Mouse (Mus musculus) kidney, embryonic 14.5 days (tissue): ENCODE measurements around the gene Adipoq. TPM values are rescaled to one million over a fixed set of nuclear protein-coding genes. Genes with fewer than 3 reads are reported as not detected.

Experiments
- ATAC-seq: fragments of 200-750 bp; cut with Nextera tagmentation; 2 replicates; pipeline ENCODE4 v1.8.0; 2017; ENCODE audit warnings: moderate number of reproducible peaks, mild to moderate bottlenecking, moderate TSS enrichment, moderate library complexity; ENCODE audit not compliant: low FRiP score, low TSS enrichment
- H3K27ac ChIP-seq: fragments of 300-500 bp; sonication (generic); 2 replicates; pipeline ENCODE4 v1.5.1; 2014; ENCODE audit warnings: low read depth, mild to moderate bottlenecking, low read length, moderate library complexity, mixed read lengths
- H3K27me3 ChIP-seq: fragments of 300-500 bp; sonication (generic); 2 replicates; pipeline ENCODE4 v1.6.1; 2014; ENCODE audit warnings: mild to moderate bottlenecking, low read length; ENCODE audit not compliant: control insufficient read depth, insufficient read depth
- H3K36me3 ChIP-seq: fragments of 300-500 bp; sonication (generic); 2 replicates; pipeline ENCODE4 v1.6.1; 2014; ENCODE audit warnings: low read length, mixed read lengths; ENCODE audit not compliant: control insufficient read depth, insufficient read depth
- H3K4me1 ChIP-seq: fragments of 300-500 bp; sonication (generic); 2 replicates; pipeline ENCODE4 v1.6.1; 2014; ENCODE audit warnings: low read length, mixed read lengths; ENCODE audit not compliant: control insufficient read depth, insufficient read depth
- H3K4me2 ChIP-seq: fragments of 300-500 bp; sonication (generic); replicated peaks from 2 replicates; pipeline ENCODE4 v1.6.1; 2014; ENCODE audit warnings: low read depth, mild to moderate bottlenecking, low read length
- H3K4me3 ChIP-seq: fragments of 300-500 bp; sonication (generic); 2 replicates; pipeline ENCODE4 v1.5.1; 2014; ENCODE audit warnings: mild to moderate bottlenecking, low read length
- H3K9ac ChIP-seq: fragments of 300-500 bp; sonication (generic); 2 replicates; pipeline ENCODE4 v1.6.1; 2014; ENCODE audit warnings: low read depth, mild to moderate bottlenecking, low read length, moderate library complexity
- H3K9me3 ChIP-seq: fragments of 300-500 bp; sonication (generic); 2 replicates; pipeline ENCODE4 v1.6.1; 2016; ENCODE audit warnings: low read length; ENCODE audit not compliant: control insufficient read depth
- WGBS: fragments of 180-500 bp; shearing (Covaris S2); extraction: QIAGEN DNeasy Blood & Tissue Kit; methylation state at CpG from one replicate; pipeline ENCODE4 v1.1.7; 2014; 5-methylcytosine and 5-hydroxymethylcytosine counted together
- polyA plus RNA-seq: library from polyadenylated mRNA; unstranded; fragments of >200 nt; fragmentation: Nextera tagmentation; extraction: Ambion mirVana; gene quantifications from 2 replicates; pipeline ENCODE4 v1.2.1, GENCODE M21; 2014

The Adipoq gene
- polyA plus RNA-seq, 1 experiment from 2014 or later = not detected

DNA sequence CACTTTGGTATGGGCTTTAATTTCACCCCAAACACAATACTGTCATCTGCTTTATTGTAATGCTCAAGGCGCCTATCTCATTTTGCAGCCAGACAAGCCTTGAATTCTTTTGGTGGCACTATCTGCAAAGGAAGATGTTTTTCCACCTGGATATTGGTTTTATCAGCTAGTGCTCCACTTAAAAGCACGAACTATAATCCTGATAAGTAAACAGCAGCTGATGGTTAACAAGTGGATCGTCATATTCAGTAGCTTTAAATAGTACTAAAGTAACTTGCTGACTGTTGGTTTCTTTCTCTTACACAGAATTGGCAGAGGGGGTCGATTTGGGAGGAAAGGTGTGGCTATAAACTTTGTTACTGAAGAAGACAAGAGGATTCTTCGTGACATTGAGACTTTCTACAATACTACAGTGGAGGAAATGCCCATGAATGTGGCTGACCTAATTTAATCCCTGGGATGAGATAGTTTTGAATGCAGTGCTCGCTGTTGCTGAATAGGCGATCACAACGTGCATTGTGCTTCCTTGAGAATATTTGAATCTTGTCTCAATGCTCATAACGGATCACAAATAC is 33.4 kb upstream of the Adipoq start:
- Histone ChIP-seq H3K4me2 (no peak overlapping the region; the same call in 1 of the 2 replicates), H3K36me3 (peaks cover 77% of the 10 kb centered on the region), H3K9ac (no peak overlapping the region), H3K27ac (no peak overlapping the region), H3K9me3 (no peaks in the 10 kb centered on the region), H3K27me3 (no peaks in the 10 kb centered on the region), H3K4me3 (no peak overlapping the region), H3K4me1 (peaks cover 13% of the 10 kb centered on the region; the same call in 1 of the 2 replicates)
- ATAC-seq = no peak
- WGBS = 64% methylated on average over 9 of the region's 9 CpGs

DNA sequence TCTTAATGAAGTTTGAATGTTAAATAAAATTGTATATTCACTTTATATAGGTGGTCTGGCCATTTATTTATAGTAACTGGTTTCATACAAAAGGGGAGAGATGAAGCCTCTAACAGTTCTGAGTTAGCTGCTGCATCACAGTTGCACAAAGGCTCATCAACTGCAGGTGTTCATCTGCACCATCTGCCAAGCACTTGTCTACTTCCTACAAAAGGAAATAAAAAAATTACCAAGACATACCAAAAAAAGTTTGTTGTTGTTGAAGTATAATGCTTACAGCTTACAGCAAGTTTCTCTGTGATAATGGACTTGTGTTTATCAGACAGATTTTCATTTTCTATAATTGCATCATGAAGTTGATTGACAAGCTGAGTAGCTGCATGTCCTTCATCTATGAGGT is 32.4 kb upstream of the Adipoq start:
- no peaks in the 10 kb centered on the region for H3K27me3 ChIP-seq
- peaks cover 13% of the 10 kb centered on the region; the same call in 1 of the 2 replicates for H3K4me1 ChIP-seq
- peaks cover 72% of the 10 kb centered on the region for H3K36me3 ChIP-seq
- no peak overlapping the region for H3K9ac ChIP-seq
- H3K4me2 ChIP-seq = no peak overlapping the region
- peak; percentile 16; the same call in 1 of the 2 replicates for ATAC-seq
- no peaks in the 10 kb centered on the region for H3K9me3 ChIP-seq
- H3K4me3 ChIP-seq = no peak overlapping the region
- H3K27ac ChIP-seq = no peak overlapping the region

DNA sequence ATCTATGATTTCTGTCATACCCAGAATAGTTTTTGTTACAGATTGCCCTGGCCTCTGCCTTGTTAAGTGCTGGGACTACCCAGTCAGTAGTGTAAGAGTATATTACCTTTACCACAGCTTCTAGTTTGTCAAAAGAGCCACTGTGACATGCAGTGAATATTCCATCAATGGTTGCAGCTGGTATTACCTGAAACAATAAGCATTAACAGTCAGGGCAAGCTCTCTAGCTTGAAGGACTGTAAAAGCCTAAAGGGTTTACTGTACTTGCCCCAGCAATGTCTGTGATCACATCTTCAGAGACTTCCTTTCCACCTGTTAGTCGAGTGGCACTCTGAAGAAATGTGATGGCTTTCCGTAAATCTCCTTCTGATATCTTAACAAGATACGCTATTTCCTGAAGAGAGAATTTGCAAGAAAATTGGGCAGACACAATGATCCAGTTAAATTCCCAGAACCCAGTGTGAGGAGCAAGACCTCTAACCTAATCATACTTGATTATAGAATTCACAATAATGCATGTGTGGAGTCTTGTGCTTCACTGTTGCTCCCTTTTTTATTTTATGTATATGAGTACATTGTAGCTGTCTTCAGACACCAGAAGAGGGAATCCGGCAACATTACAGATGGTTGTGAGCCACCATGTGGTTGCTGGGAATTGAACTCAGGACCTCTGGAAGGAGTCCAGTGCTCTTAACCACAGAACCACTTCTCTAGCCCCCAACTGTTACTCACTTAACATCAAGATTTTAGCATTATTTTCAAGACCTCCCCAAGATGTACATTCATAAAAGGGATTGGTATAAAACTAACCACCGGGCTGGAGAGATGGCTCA is 31.8 kb upstream of the Adipoq start:
- Histone ChIP-seq H3K9me3 (no peaks in the 10 kb centered on the region), H3K36me3 (peaks cover 69% of the 10 kb centered on the region), H3K4me2 (no peak overlapping the region), H3K27me3 (no peaks in the 10 kb centered on the region), H3K9ac (no peak overlapping the region), H3K27ac (no peak overlapping the region), H3K4me3 (no peak overlapping the region), H3K4me1 (peaks cover 10% of the 10 kb centered on the region; the same call in 1 of the 2 replicates)
- ATAC-seq = peak; percentile 36; the same call in 1 of the 2 replicates
- 61% methylated on average over 5 of the region's 5 CpGs for WGBS

DNA sequence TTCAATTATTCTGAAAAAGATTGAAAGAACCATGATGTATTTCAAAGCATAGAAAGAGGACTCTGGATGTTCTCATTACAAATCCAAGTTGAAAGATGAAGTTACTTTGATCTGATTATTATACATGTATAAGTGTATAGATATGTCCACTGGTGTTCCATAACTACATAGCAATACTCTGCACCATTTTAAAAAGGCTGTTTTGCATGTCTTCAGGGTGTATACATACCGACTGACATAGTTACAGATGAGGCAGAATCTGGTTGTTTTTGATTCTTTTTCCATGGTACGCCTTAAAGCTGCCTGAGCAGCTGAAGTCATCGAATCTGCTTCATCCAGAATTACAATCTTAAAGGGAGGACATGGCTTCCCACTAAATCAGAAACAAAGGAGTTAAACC is 30.9 kb upstream of the Adipoq start:
- Histone ChIP-seq H3K9ac (no peak overlapping the region), H3K4me3 (no peak overlapping the region), H3K27me3 (no peaks in the 10 kb centered on the region), H3K4me1 (peaks cover 5% of the 10 kb centered on the region; the same call in 1 of the 2 replicates), H3K36me3 (peaks cover 67% of the 10 kb centered on the region), H3K9me3 (no peaks in the 10 kb centered on the region), H3K27ac (no peak overlapping the region), H3K4me2 (no peak overlapping the region)
- ATAC-seq = no peak
- 81% methylated on average over 3 of the region's 3 CpGs for whole genome bisulfite sequencing

DNA sequence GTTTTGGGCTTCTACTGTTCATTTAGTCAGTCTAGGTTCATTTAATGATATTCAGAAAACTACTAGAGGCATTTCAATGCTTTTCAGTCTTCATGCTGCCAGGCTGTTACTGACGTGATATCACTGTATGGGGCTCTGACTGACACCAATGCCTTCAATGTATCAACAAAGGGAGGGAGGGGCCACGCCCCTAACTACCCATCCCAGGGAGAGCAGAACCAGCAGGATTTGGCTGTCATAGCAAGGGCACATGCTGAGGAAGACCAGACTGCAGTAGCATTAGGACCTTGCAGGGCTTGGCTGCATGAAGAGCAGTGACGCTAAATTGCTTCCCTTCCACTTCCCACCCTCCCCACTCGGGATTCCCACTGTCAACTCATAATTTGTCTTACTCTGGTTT is 29.2 kb upstream of the Adipoq start:
- no peak for ATAC-seq
- Histone ChIP-seq H3K4me2 (no peak overlapping the region), H3K27ac (no peak overlapping the region), H3K9ac (no peak overlapping the region), H3K27me3 (no peaks in the 10 kb centered on the region), H3K36me3 (peaks cover 64% of the 10 kb centered on the region), H3K9me3 (no peaks in the 10 kb centered on the region), H3K4me1 (no peaks in the 10 kb centered on the region), H3K4me3 (no peak overlapping the region)
- WGBS = 72% methylated on average over 4 of the region's 4 CpGs

DNA sequence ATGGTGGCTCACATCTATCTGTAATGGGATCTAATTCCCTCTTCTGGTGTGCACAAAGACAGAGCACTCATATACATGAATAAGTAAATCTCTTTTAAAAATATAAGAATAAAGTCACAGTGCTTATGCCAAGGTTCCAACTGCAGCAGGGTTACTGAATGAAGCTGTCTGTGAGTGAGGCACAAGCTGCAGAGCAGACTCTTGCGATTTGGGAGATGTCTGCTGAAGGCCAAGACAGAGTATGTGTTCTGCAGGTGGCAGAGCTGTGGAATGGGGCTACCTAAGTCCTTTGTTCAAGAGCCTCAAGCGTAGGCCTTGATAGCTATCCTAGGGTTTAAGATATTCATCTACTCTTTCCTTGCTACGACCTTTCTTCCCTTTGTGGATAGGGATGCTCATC is 23.9 kb upstream of the Adipoq start:
- no peak overlapping the region for H3K9ac ChIP-seq
- no peak overlapping the region for H3K27ac ChIP-seq
- H3K36me3 ChIP-seq = peaks cover 50% of the 10 kb centered on the region
- no peak overlapping the region for H3K4me3 ChIP-seq
- no peaks in the 10 kb centered on the region for H3K27me3 ChIP-seq
- no peak overlapping the region for H3K4me2 ChIP-seq
- WGBS = 98% methylated on average over 3 of the region's 3 CpGs
- peaks cover 6% of the 10 kb centered on the region; the same call in 1 of the 2 replicates for H3K4me1 ChIP-seq
- ATAC-seq = no peak
- no peaks in the 10 kb centered on the region for H3K9me3 ChIP-seq

DNA sequence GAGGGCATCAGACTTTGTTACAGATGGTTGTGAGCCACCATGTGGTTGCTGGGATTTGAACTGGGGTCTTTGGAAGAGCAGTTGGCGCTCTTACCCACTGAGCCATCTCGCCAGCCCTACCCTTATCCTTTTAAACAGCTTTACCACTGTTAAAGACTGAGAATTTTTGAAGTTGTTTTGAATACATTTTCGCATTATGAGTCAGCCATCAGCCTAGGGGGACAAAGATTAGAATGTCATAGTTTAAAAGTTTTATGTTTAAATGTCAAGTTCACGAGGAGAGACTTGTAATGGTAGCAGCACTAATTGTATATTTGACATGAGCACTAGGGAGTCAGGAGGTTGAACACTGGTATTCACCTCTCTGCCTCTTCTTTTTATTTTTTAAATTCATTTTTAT is 23.2 kb upstream of the Adipoq start:
- Histone ChIP-seq H3K4me2 (no peak overlapping the region), H3K4me1 (peaks cover 6% of the 10 kb centered on the region; the same call in 1 of the 2 replicates), H3K9ac (no peak overlapping the region), H3K36me3 (peaks cover 43% of the 10 kb centered on the region), H3K27me3 (no peaks in the 10 kb centered on the region), H3K4me3 (no peak overlapping the region), H3K9me3 (no peaks in the 10 kb centered on the region), H3K27ac (no peak overlapping the region)
- no peak for ATAC-seq
- WGBS = 94% methylated on average over 4 of the region's 4 CpGs

DNA sequence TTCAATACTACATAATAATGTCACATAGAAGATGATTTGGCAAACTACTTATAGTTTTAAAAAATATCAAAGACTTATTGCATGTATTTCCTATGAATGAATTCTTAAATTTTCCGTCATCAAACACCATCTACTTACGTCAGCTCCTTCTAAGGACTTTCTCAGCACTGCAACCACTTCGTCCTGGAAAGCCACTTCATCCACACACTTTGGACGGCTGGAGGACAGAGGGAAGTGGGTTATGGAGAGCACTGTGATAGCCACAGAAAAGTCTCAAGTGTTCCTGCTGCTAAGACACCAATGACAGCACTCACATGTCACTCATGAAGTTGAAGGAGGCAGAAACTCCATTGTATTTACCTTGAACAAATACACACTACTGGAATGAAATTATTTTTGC is 21.9 kb upstream of the Adipoq start:
- H3K36me3 ChIP-seq = peaks cover 38% of the 10 kb centered on the region
- H3K27ac ChIP-seq = no peak overlapping the region
- H3K4me2 ChIP-seq = no peak overlapping the region
- no peaks in the 10 kb centered on the region for H3K9me3 ChIP-seq
- 93% methylated on average over 4 of the region's 4 CpGs for WGBS
- H3K9ac ChIP-seq = no peak overlapping the region
- no peaks in the 10 kb centered on the region for H3K27me3 ChIP-seq
- ATAC-seq = no peak
- H3K4me3 ChIP-seq = no peak overlapping the region
- peaks cover 13% of the 10 kb centered on the region for H3K4me1 ChIP-seq

DNA sequence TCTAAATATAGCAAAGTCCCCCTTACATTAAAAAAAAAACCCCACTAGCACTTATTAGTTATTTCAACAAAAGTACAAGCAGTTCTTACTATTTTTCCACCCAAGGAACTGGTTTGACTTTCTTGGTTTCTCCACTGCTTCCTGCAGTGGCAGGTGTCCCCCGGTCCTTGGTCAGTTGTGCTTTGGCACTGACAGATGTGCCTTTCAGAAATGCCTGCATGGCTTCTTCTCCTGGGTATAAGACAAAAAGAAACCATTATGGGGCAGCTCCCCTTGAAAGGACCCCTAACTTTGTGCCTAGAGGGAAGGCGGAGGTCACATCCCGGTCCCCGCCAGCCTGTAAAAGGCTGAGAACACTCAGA is 19.0 kb upstream of the Adipoq start:
- Histone ChIP-seq H3K9ac (peak overlapping the region; percentile 66), H3K27me3 (no peaks in the 10 kb centered on the region), H3K27ac (peak overlapping the region; percentile 89), H3K36me3 (peaks cover 16% of the 10 kb centered on the region), H3K4me1 (peaks cover 13% of the 10 kb centered on the region), H3K4me2 (peak overlapping the region; percentile 85), H3K9me3 (no peaks in the 10 kb centered on the region), H3K4me3 (peak overlapping the region; percentile 62)
- WGBS = under 1% methylated on average over 4 of the region's 4 CpGs
- ATAC-seq = no peak
